Mouse (Mus musculus) MEL (cell line): ENCODE data around the gene Usf2. TPM values are rescaled to one million over a fixed set of nuclear protein-coding genes. Genes with fewer than 3 reads are reported as not detected.

Experiments
- DNase-seq: peaks from one replicate; pipeline ENCODE4 v3.0.0; 2011; ENCODE audit warnings: low read depth, low spot score
- H3K27ac ChIP-seq: 2 replicates; pipeline ENCODE4 v1.5.1; 2012; ENCODE audit warnings: low read depth, mild to moderate bottlenecking, control low read depth, low read length, moderate library complexity; ENCODE audit not compliant: control insufficient read depth
- H3K27me3 ChIP-seq, 2 experiments: fragments of 150-350 bp in 1 of 2; sonication (generic) in 1 of 2; 2 replicates each; pipeline ENCODE4 v1.6.1; 2012; ENCODE audit warnings: low read length in 2 of 2, mild to moderate bottlenecking in 2 of 2, improper control_type of control experiment in 1 of 2, moderate library complexity in 1 of 2; ENCODE audit not compliant: insufficient read depth in 2 of 2, control insufficient read depth in 1 of 2
- H3K36me3 ChIP-seq, 2 experiments: 2 replicates each; pipeline ENCODE4 v1.6.1; 2012 to 2014; ENCODE audit warnings: low read length in 2 of 2, improper control_type of control experiment in 1 of 2, inconsistent platforms in 1 of 2, mild to moderate bottlenecking in 1 of 2; ENCODE audit not compliant: insufficient read depth in 2 of 2, control insufficient read depth in 1 of 2
- H3K4me1 ChIP-seq, 2 experiments: fragments of 150-350 bp in 1 of 2; sonication (generic) in 1 of 2; 2 replicates each; pipeline ENCODE4 v1.6.1; 2012; ENCODE audit warnings: low read length in 2 of 2, improper control_type of control experiment in 1 of 2, mild to moderate bottlenecking in 1 of 2; ENCODE audit not compliant: insufficient read depth in 2 of 2, control insufficient read depth in 1 of 2
- H3K4me3 ChIP-seq, 2 experiments: fragments of 150-350 bp in 1 of 2; sonication (generic) in 1 of 2; 2 replicates each; pipeline ENCODE4 v1.5.1; 2012; ENCODE audit warnings: low read depth in 2 of 2, low read length in 2 of 2, mild to moderate bottlenecking in 2 of 2, moderate library complexity in 2 of 2, control low read depth in 1 of 2, improper control_type of control experiment in 1 of 2; ENCODE audit not compliant: control insufficient read depth in 1 of 2, insufficient read depth in 1 of 2
- H3K79me2 ChIP-seq: 2 replicates; pipeline ENCODE4 v1.6.1; 2012; ENCODE audit warnings: mild to moderate bottlenecking, low read length, moderate library complexity; ENCODE audit not compliant: control insufficient read depth, poor library complexity, insufficient read depth
- H3K9ac ChIP-seq: 2 replicates; pipeline ENCODE4 v1.6.1; 2012; ENCODE audit warnings: low read depth, mild to moderate bottlenecking, control low read depth, low read length, moderate library complexity; ENCODE audit not compliant: control insufficient read depth, poor library complexity, severe bottlenecking
- H3K9me3 ChIP-seq: fragments of 150-350 bp; sonication (generic); replicated peaks from 2 replicates; pipeline ENCODE4 v1.6.1; 2012; ENCODE audit warnings: mild to moderate bottlenecking, low read length, improper control_type of control experiment, moderate library complexity; ENCODE audit not compliant: insufficient read depth
- BHLHE40 ChIP-seq: IDR thresholded peaks from 2 replicates; pipeline ENCODE4 v1.6.1; 2012; ENCODE audit warnings: low read depth, mild to moderate bottlenecking, inconsistent platforms, low read length, improper control_type of control experiment, borderline replicate concordance
- CHD1 ChIP-seq: IDR thresholded peaks from 2 replicates; pipeline ENCODE4 v1.6.1; 2012; ENCODE audit warnings: low read depth, mild to moderate bottlenecking, inconsistent platforms, low read length, improper control_type of control experiment
- CHD2 ChIP-seq: IDR thresholded peaks from 2 replicates; pipeline ENCODE4 v1.6.1; 2011; ENCODE audit warnings: low read length, improper control_type of control experiment
- CTCF ChIP-seq, 3 experiments: IDR thresholded peaks in 2 of 3; conservative IDR thresholded peaks in 1 of 3; 2 replicates each; pipeline ENCODE4 v1.5.1; 2011 to 2012; ENCODE audit warnings: low read length in 3 of 3, low read depth in 2 of 3, mild to moderate bottlenecking in 2 of 3, improper control_type of control experiment in 1 of 3, inconsistent platforms in 1 of 3, mixed read lengths in 1 of 3, moderate library complexity in 1 of 3; ENCODE audit not compliant: control insufficient read depth in 1 of 3, insufficient read depth in 1 of 3, poor library complexity in 1 of 3, severe bottlenecking in 1 of 3
- ELF1 ChIP-seq: IDR thresholded peaks from 2 replicates; pipeline ENCODE4 v1.6.1; 2014; ENCODE audit warnings: low read depth, mild to moderate bottlenecking, inconsistent platforms, low read length, improper control_type of control experiment, moderate library complexity
- EP300 ChIP-seq, 2 experiments: IDR thresholded peaks; 2 replicates each; pipeline ENCODE4 v1.6.1; 2011; ENCODE audit warnings: improper control_type of control experiment in 2 of 2, low read length in 2 of 2, low read depth in 1 of 2, mild to moderate bottlenecking in 1 of 2
- ETS1 ChIP-seq: IDR thresholded peaks from 2 replicates; pipeline ENCODE4 v1.6.1; 2012; ENCODE audit warnings: low read depth, mild to moderate bottlenecking, inconsistent platforms, low read length, improper control_type of control experiment, moderate library complexity
- GABPA ChIP-seq: IDR thresholded peaks from 2 replicates; pipeline ENCODE4 v1.6.1; 2012; ENCODE audit warnings: low read depth, mild to moderate bottlenecking, inconsistent platforms, low read length, improper control_type of control experiment, moderate library complexity
- GATA1 ChIP-seq: IDR thresholded peaks from 2 replicates; pipeline ENCODE4 v1.6.1; 2011; ENCODE audit warnings: low read depth, low read length, improper control_type of control experiment
- HCFC1 ChIP-seq: IDR thresholded peaks from 2 replicates; pipeline ENCODE4 v1.6.1; 2012; ENCODE audit warnings: low read depth, mild to moderate bottlenecking, inconsistent platforms, low read length, improper control_type of control experiment, moderate library complexity
- JUND ChIP-seq: IDR thresholded peaks from 2 replicates; pipeline ENCODE4 v1.6.1; 2011; ENCODE audit warnings: low read depth, mild to moderate bottlenecking, improper control_type of control experiment, low read length
- KAT2A ChIP-seq: conservative IDR thresholded peaks from 2 replicates; pipeline ENCODE4 v1.6.1; 2012; ENCODE audit warnings: low read depth, low read length, improper control_type of control experiment, inconsistent platforms
- MAX ChIP-seq: IDR thresholded peaks from 2 replicates; pipeline ENCODE4 v1.6.1; 2011; ENCODE audit warnings: low read length, improper control_type of control experiment
- MYB ChIP-seq: IDR thresholded peaks from 2 replicates; pipeline ENCODE4 v1.6.1; 2011; ENCODE audit warnings: mild to moderate bottlenecking, low read depth, low read length, improper control_type of control experiment
- MYC ChIP-seq: IDR thresholded peaks from 2 replicates; pipeline ENCODE4 v1.6.1; 2011; ENCODE audit warnings: low read depth, mild to moderate bottlenecking, low read length, improper control_type of control experiment, moderate library complexity
- NELFE ChIP-seq: IDR thresholded peaks from 2 replicates; pipeline ENCODE4 v1.6.1; 2011; ENCODE audit warnings: low read depth, low read length, improper control_type of control experiment
- NRF1 ChIP-seq: IDR thresholded peaks from 2 replicates; pipeline ENCODE4 v1.6.1; 2014; ENCODE audit warnings: low read depth, mild to moderate bottlenecking, inconsistent platforms, low read length, improper control_type of control experiment, moderate library complexity; ENCODE audit not compliant: poor library complexity, insufficient read depth, severe bottlenecking
- RAD21 ChIP-seq: IDR thresholded peaks from 2 replicates; pipeline ENCODE4 v1.6.1; 2011; ENCODE audit warnings: mild to moderate bottlenecking, low read depth, low read length, improper control_type of control experiment
- RCOR1 ChIP-seq: IDR thresholded peaks from 2 replicates; pipeline ENCODE4 v1.6.1; 2012; ENCODE audit warnings: low read depth, mild to moderate bottlenecking, inconsistent platforms, low read length, improper control_type of control experiment
- SIN3A ChIP-seq: IDR thresholded peaks from 2 replicates; pipeline ENCODE4 v1.6.1; 2012; ENCODE audit warnings: low read length, improper control_type of control experiment, inconsistent platforms
- SMC3 ChIP-seq: IDR thresholded peaks from 2 replicates; pipeline ENCODE4 v1.6.1; 2011; ENCODE audit warnings: low read depth, low read length, improper control_type of control experiment
- TBP ChIP-seq: IDR thresholded peaks from 2 replicates; pipeline ENCODE4 v1.8.0; 2011; ENCODE audit warnings: low read depth, low read length, improper control_type of control experiment
- TCF12 ChIP-seq: IDR thresholded peaks from 2 replicates; pipeline ENCODE4 v1.6.1; 2014; ENCODE audit warnings: low read depth, mild to moderate bottlenecking, inconsistent platforms, low read length, improper control_type of control experiment, moderate library complexity
- UBTF ChIP-seq: IDR thresholded peaks from 2 replicates; pipeline ENCODE4 v1.6.1; 2012; ENCODE audit warnings: low read depth, mild to moderate bottlenecking, inconsistent platforms, low read length, improper control_type of control experiment, moderate library complexity, borderline replicate concordance; ENCODE audit not compliant: insufficient read depth
- USF1 ChIP-seq: IDR thresholded peaks from 2 replicates; pipeline ENCODE4 v1.6.1; 2014; ENCODE audit warnings: low read depth, mild to moderate bottlenecking, inconsistent platforms, low read length, improper control_type of control experiment, moderate library complexity
- ZC3H11A ChIP-seq: IDR thresholded peaks from 2 replicates; pipeline ENCODE4 v1.6.1; 2012; ENCODE audit warnings: low read depth, mild to moderate bottlenecking, inconsistent platforms, low read length, improper control_type of control experiment
- ZKSCAN1 ChIP-seq: IDR thresholded peaks from 2 replicates; pipeline ENCODE4 v1.6.1; 2012; ENCODE audit warnings: low read depth, mild to moderate bottlenecking, inconsistent platforms, low read length, improper control_type of control experiment, moderate library complexity
- ZMIZ1 ChIP-seq: IDR thresholded peaks from 2 replicates; pipeline ENCODE4 v1.6.1; 2012; ENCODE audit warnings: low read depth, mild to moderate bottlenecking, inconsistent platforms, low read length, improper control_type of control experiment, moderate library complexity
- polyA plus RNA-seq, 2 experiments: library from polyadenylated mRNA; stranded (reverse) in 1 of 2; unstranded in 1 of 2; fragments of >175 nt in 1 of 2; fragments of >200 nt in 1 of 2; gene quantifications; 2 replicates each; pipeline versions ENCODE4 v1.2.1 to v1.2.4; 2012; ENCODE audit warnings: low replicate concordance in 2 of 2, low read depth in 1 of 2; ENCODE audit not compliant: insufficient read length in 2 of 2, insufficient read depth in 1 of 2, missing spikeins in 1 of 2
- total RNA-seq: library from RNA; depleted of rRNA; stranded (reverse); fragments of 300-350 nt; gene quantifications from 2 replicates; pipeline ENCODE4 v1.2.3, GENCODE M21; 2012

Usf2 gene
- total and polyA plus RNA-seq, 3 experiments, result 43.0 to 144 TPM; not detected in 1

GRCm38 (mm10) chr7:30993986-30994385 is 37.4 kb upstream of the Usf2 start:
- Histone ChIP-seq H3K9me3 (no peaks in the 10 kb centered on the region), H3K36me3 (peaks cover 0 to 13% of the 10 kb centered on the region in 2 experiments; a peak in 2 of 4 replicates), H3K27me3 (peaks cover 0 to 1% of the 10 kb centered on the region in 2 experiments; a peak in 1 of 4 replicates), H3K27ac (no peak overlapping the region), H3K4me1 (peaks cover 5 to 10% of the 10 kb centered on the region in 2 experiments), H3K4me3 (no peak overlapping the region), H3K79me2 (no peaks in the 10 kb centered on the region), H3K9ac (no peak overlapping the region)
- no peak for TF ChIP-seq UBTF
- no peak for TF ChIP-seq MYB
- TF ChIP-seq GABPA, result no peak
- TF ChIP-seq ZMIZ1, result no peak
- no peak for DNase-seq

- H3K9ac ChIP-seq, result no peak overlapping the region
- no peaks in the 10 kb centered on the region for H3K9me3 ChIP-seq
- no peak for TF ChIP-seq MYB
- TF ChIP-seq CTCF (IDR thresholded peaks at IDR 0.05 in 2 of 3, conservative IDR thresholded peaks at IDR 0.05 in 1 of 3; ENCODE audit: control insufficient read depth in 1 of 3, insufficient read depth in 1 of 3, low read depth in 2 of 3, low read length in 3 of 3, poor library complexity in 1 of 3, severe bottlenecking in 1 of 3), result no peak
- no peak for TF ChIP-seq CHD1
- peak; percentile 53 for TF ChIP-seq ETS1
- TF ChIP-seq ZC3H11A, result 0 out of 2 replicates have a peak, but pooled peaks have one; percentile 4
- TF ChIP-seq TBP, result no peak
- no peak for TF ChIP-seq CHD2
- peak; percentile 50; the same call in 1 of the 2 replicates for TF ChIP-seq SIN3A
- peak; percentile 47 to 76; a peak in 3 of 4 replicates for TF ChIP-seq EP300 (IDR thresholded peaks at IDR 0.05; ENCODE audit: low read depth in 1 of 2, low read length in 2 of 2)
- no peak for TF ChIP-seq KAT2A
- TF ChIP-seq NELFE, result no peak
- peak; percentile 49; the same call in 1 of the 2 replicates for TF ChIP-seq RCOR1
- TF ChIP-seq NRF1, result no peak
- TF ChIP-seq RAD21, result no peak
- TF ChIP-seq JUND, result no peak
- peak; percentile 63; the same call in 1 of the 2 replicates for TF ChIP-seq GATA1
- TF ChIP-seq ELF1, result peak; percentile 44; the same call in 1 of the 2 replicates
- TF ChIP-seq TCF12, result peak; percentile 47; the same call in 1 of the 2 replicates
- TF ChIP-seq USF1, result peak; percentile 79
- no peak for TF ChIP-seq ZKSCAN1
- TF ChIP-seq UBTF, result no peak
- TF ChIP-seq MYC, result no peak
- TF ChIP-seq BHLHE40, result no peak; the same call in 1 of the 2 replicates
- TF ChIP-seq HCFC1, result no peak
- TF ChIP-seq MAX, result no peak
- no peak for TF ChIP-seq SMC3
- H3K27ac ChIP-seq, result no peak overlapping the region
- no peak overlapping the region for H3K4me3 ChIP-seq
- peaks cover 0 to 1% of the 10 kb centered on the region in 2 experiments; a peak in 1 of 4 replicates for H3K27me3 ChIP-seq
- H3K36me3 ChIP-seq, result peaks cover 0 to 8% of the 10 kb centered on the region in 2 experiments; a peak in 2 of 4 replicates
- no peaks in the 10 kb centered on the region for H3K79me2 ChIP-seq
- DNase-seq, result peak; percentile 66
- H3K4me1 ChIP-seq, result peaks cover 2 to 5% of the 10 kb centered on the region in 2 experiments; a peak in 2 of 4 replicates
Observed at GRCm38 (mm10) chr7:30992148-30992547, 35.5 kb upstream of the Usf2 start.
